Mouse (Mus musculus): ENCODE results near the gene Pde5a. TPM values are rescaled to one million over a fixed set of nuclear protein-coding genes. Genes with fewer than 3 reads are reported as not detected.

The Pde5a gene
- polyA plus RNA-seq, 1 experiment from 2014 or later: 3.5 TPM

DNA sequence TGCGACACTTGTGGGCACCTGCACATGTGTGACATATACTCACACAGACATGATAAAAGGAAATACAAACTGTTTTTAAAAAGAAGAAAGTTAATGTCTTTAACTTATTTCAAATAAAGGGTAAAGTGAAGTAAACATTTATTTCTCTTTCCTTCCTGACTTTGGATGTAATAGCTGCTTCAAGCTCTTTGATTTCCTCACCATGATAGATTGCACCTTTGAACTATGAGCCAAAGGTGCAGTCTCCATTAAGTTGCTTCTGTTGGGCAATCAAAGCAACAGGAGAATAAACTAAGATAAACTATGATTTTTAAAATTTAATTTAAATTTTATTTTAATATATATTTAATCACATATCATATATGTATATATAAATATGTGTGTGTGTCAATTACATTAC is 139.5 kb downstream of the Pde5a start:
- no peak overlapping the region for H3K9ac ChIP-seq (replicated peaks; ENCODE audit: low read length)
- no peak overlapping the region for H3K4me2 ChIP-seq (replicated peaks; ENCODE audit: low read depth, low read length)
- WGBS: 100% methylated on average over 1 of the region's 1 CpGs
- no peak overlapping the region for H3K4me3 ChIP-seq (ENCODE audit: low read length)
- H3K27me3 ChIP-seq (ENCODE audit: insufficient read depth, low read length): no peaks in the 10 kb centered on the region
- no peaks in the 10 kb centered on the region for H3K36me3 ChIP-seq (ENCODE audit: insufficient read depth, low read length)
- H3K4me1 ChIP-seq (ENCODE audit: insufficient read depth, low read length): no peaks in the 10 kb centered on the region
- no peak for ATAC-seq (ENCODE audit: low FRiP score, low TSS enrichment)
- H3K9me3 ChIP-seq (ENCODE audit: low read length): 0 out of 2 replicates have a peak, but pooled peaks cover 2% of the 10 kb centered on the region
- no peak overlapping the region for H3K27ac ChIP-seq (ENCODE audit: low read length)

DNA sequence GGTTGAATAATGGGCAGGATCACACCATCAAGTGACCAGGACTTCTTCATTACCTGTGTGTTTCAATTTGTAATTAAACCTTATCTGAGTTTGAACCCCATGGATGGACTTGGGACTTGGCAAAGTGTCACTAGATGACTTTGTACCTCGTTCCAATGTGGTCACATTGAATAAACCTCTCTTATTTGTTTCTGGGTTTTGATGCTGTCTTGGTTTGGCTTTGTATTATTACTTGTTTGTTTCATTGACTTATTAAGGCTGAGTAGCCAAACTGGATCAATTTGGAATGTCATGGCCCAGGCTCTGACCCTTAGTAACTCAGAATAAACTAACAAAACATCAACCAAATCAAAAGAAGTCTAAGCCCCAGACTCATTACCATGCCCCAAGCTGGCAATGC is 142.8 kb downstream of the Pde5a start:
- Histone ChIP-seq H3K27ac (ENCODE audit: low read length) (no peak overlapping the region), H3K27me3 (ENCODE audit: insufficient read depth, low read length) (no peaks in the 10 kb centered on the region), H3K4me2 (replicated peaks; ENCODE audit: low read depth, low read length) (no peak overlapping the region), H3K36me3 (ENCODE audit: insufficient read depth, low read length) (no peaks in the 10 kb centered on the region), H3K4me1 (ENCODE audit: insufficient read depth, low read length) (no peaks in the 10 kb centered on the region), H3K9me3 (ENCODE audit: low read length) (0 out of 2 replicates have a peak, but pooled peaks cover 2% of the 10 kb centered on the region), H3K4me3 (ENCODE audit: low read length) (no peak overlapping the region), H3K9ac (replicated peaks; ENCODE audit: low read length) (no peak overlapping the region)
- WGBS: 85% methylated on average over 1 of the region's 1 CpGs
- no peak for ATAC-seq (ENCODE audit: low FRiP score, low TSS enrichment)

DNA sequence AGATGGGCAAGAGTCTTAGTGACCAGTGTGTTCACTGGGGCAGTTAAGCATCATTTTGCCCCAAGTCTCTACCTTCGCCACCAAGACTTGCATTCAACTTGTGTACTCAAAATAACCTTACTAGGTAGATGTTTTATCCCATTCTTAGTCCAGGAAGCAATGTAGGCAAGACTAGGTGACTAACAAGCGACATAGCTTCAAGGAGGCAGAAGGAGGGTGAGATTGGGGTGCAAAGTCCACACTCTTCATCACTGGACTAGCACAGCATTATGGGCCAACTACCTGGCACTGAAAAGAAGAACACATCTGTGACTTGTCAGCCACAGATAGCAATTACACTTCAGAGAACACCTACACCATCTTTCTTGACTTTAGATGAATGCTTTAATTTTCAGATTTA is 148.1 kb downstream of the Pde5a start:
- WGBS: 95% methylated on average over 2 of the region's 2 CpGs
- Histone ChIP-seq H3K9me3 (ENCODE audit: low read length) (0 out of 2 replicates have a peak, but pooled peaks cover 2% of the 10 kb centered on the region), H3K27me3 (ENCODE audit: insufficient read depth, low read length) (no peaks in the 10 kb centered on the region), H3K36me3 (ENCODE audit: insufficient read depth, low read length) (no peaks in the 10 kb centered on the region), H3K27ac (ENCODE audit: low read length) (no peak overlapping the region), H3K4me1 (ENCODE audit: insufficient read depth, low read length) (no peaks in the 10 kb centered on the region), H3K4me2 (replicated peaks; ENCODE audit: low read depth, low read length) (no peak overlapping the region), H3K9ac (replicated peaks; ENCODE audit: low read length) (no peak overlapping the region), H3K4me3 (ENCODE audit: low read length) (no peak overlapping the region)
- ATAC-seq (ENCODE audit: low FRiP score, low TSS enrichment): no peak

DNA sequence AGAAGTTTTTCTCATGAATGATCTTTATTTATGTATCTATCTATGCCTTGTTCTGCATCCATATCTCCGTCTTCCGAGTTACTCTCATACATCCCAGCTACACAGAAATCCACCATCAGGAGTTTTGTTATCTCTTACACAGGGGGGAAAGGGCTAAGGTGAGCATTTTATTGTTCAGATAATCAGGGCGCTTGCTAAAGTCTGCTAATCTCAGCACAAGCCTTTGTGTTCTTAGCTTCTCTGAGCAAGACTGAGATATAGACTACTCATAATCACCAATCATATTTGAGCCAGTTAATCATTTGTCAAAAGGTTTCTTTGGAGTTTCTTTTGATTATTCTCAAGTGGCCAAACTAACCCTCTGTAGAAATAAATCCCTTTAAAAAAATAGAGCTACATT is 148.8 kb downstream of the Pde5a start:
- H3K36me3 ChIP-seq (ENCODE audit: insufficient read depth, low read length): no peaks in the 10 kb centered on the region
- no peak overlapping the region for H3K9ac ChIP-seq (replicated peaks; ENCODE audit: low read length)
- no peaks in the 10 kb centered on the region for H3K27me3 ChIP-seq (ENCODE audit: insufficient read depth, low read length)
- no peak overlapping the region for H3K27ac ChIP-seq (ENCODE audit: low read length)
- no peak overlapping the region for H3K4me3 ChIP-seq (ENCODE audit: low read length)
- H3K4me1 ChIP-seq (ENCODE audit: insufficient read depth, low read length): no peaks in the 10 kb centered on the region
- 0 out of 2 replicates have a peak, but pooled peaks cover 2% of the 10 kb centered on the region for H3K9me3 ChIP-seq (ENCODE audit: low read length)
- ATAC-seq (ENCODE audit: low FRiP score, low TSS enrichment): no peak
- 88% methylated on average over 3 of the region's 3 CpGs for WGBS
- no peak overlapping the region for H3K4me2 ChIP-seq (replicated peaks; ENCODE audit: low read depth, low read length)

DNA sequence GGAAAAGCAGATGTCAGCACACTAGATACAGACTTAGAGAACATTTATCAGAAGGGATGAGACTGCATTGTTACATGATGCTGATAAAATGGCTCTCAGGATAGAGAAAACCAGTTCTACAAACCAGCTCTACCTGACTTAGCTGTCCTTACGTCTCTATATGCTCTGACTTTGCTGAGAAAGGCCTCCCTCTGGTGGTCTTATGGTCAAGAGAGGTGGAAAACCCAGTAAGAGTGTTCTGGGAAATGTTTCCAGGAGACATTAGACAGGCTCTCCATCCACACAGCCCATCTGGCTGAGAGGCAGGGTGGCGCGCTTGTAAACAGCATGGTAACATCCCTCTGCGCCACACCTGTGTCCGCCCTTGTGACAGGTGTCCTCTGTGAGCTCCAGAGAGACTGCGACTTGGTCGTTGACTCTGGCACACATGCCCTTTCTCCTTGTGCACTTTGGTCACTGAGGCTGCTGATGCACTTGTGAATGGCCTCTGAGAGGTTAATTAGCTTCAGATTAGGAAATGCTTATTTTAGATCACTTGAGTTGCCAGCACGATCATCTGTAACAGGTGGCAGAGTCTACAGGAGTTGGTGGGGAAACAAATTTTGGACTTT is 150.1 kb downstream of the Pde5a start:
- Histone ChIP-seq H3K27me3 (ENCODE audit: insufficient read depth, low read length) (no peaks in the 10 kb centered on the region), H3K4me1 (ENCODE audit: insufficient read depth, low read length) (no peaks in the 10 kb centered on the region), H3K9me3 (ENCODE audit: low read length) (no peaks in the 10 kb centered on the region), H3K36me3 (ENCODE audit: insufficient read depth, low read length) (no peaks in the 10 kb centered on the region), H3K4me2 (replicated peaks; ENCODE audit: low read depth, low read length) (no peak overlapping the region), H3K4me3 (ENCODE audit: low read length) (no peak overlapping the region), H3K9ac (replicated peaks; ENCODE audit: low read length) (no peak overlapping the region), H3K27ac (ENCODE audit: low read length) (no peak overlapping the region)
- WGBS: 85% methylated on average over 8 of the region's 8 CpGs
- ATAC-seq (ENCODE audit: low FRiP score, low TSS enrichment): no peak

DNA sequence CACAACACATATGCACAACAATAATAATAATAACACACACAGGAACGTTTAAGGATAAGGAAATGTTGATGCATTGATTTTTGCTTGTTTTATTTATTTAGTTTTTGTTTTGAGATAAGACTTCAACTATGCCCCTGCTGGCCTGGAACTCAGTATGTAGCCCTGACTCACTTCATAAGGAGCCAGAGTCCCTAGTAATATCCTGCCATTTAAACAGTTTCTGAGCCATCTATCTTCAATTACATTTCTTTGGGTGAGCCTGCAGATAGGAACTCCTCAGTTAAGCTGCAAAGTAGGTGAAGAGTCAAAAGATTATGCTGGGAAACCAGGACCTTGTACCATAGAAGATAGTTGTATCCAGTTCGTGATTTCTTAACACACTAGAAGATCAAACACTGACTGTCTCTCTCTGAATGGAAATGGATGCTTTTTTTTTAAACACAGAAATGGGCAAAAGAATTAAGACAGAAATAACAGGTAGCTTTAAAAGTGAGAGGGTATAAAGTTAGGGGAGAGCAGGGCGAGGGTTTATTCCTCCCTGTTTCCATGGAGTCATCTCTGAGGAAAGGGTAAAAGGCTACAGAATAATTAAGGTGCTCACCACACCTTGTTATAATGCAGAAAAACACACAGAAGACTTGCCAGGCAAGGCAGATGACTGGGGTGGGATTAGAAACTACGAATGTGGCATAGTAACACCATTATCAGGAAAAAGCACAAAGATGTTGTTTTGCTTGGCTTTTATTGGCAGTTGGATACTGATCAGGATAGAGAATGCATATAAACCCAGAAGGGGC is 159.0 kb downstream of the Pde5a start:
- H3K9ac ChIP-seq (replicated peaks; ENCODE audit: low read length): no peak overlapping the region
- no peaks in the 10 kb centered on the region for H3K4me1 ChIP-seq (ENCODE audit: insufficient read depth, low read length)
- no peak overlapping the region for H3K4me3 ChIP-seq (ENCODE audit: low read length)
- no peaks in the 10 kb centered on the region for H3K36me3 ChIP-seq (ENCODE audit: insufficient read depth, low read length)
- WGBS: 77% methylated on average over 4 of the region's 4 CpGs
- no peak for ATAC-seq (ENCODE audit: low FRiP score, low TSS enrichment)
- no peaks in the 10 kb centered on the region for H3K27me3 ChIP-seq (ENCODE audit: insufficient read depth, low read length)
- H3K9me3 ChIP-seq (ENCODE audit: low read length): no peaks in the 10 kb centered on the region
- no peak overlapping the region for H3K27ac ChIP-seq (ENCODE audit: low read length)
- H3K4me2 ChIP-seq (replicated peaks; ENCODE audit: low read depth, low read length): no peak overlapping the region

DNA sequence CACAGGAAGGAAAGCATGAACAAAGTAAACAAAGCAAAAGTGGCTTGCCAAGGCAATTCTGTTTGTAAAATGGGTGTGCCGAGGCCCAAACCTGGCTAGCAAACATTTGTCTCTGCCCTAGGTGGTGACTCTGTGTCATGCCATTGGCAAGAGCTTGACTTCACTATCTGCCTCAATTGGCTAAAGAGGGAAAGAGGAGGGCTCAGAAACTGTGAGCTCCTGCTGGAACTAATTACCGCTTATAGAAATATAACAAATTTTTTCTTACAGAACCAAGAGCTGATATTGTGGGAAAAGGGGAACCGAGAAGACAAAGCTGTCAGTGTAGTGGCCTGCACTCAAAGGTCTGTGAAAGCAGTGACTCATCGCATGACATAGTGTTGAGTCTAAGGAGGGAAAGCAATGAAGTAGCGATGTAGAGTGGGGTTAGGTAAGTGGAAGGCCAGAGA is 159.6 kb downstream of the Pde5a start:
- Histone ChIP-seq H3K36me3 (ENCODE audit: insufficient read depth, low read length) (no peaks in the 10 kb centered on the region), H3K9me3 (ENCODE audit: low read length) (no peaks in the 10 kb centered on the region), H3K9ac (replicated peaks; ENCODE audit: low read length) (no peak overlapping the region), H3K27ac (ENCODE audit: low read length) (no peak overlapping the region), H3K4me3 (ENCODE audit: low read length) (no peak overlapping the region), H3K4me2 (replicated peaks; ENCODE audit: low read depth, low read length) (no peak overlapping the region), H3K27me3 (ENCODE audit: insufficient read depth, low read length) (no peaks in the 10 kb centered on the region), H3K4me1 (ENCODE audit: insufficient read depth, low read length) (no peaks in the 10 kb centered on the region)
- no peak for ATAC-seq (ENCODE audit: low FRiP score, low TSS enrichment)
- WGBS: 80% methylated on average over 5 of the region's 5 CpGs

DNA sequence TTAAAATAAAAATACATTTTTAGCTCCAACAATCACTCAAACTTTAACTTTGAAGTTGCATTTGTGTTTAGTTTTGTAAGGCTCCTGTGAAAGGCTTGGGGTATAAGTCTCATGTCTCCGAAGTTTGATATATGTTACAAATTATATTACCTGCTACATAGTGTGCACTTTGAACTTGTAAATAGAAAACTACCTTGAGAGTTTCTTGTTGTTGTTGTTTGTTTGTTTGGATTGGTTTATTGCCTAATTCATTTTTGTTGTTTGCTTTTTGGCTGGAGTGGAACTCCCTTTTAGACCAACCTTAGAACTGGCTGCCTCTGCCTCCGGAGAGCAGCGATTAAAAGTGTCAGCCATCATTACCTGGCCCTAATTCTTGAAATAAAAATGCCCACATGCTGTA is 166.0 kb downstream of the Pde5a start, which contains the start of gene Fabp2:
Fabp2 (plus strand) TSS at position 301 of the 400 bp plus-strand sequence.
- Histone ChIP-seq H3K4me1 (ENCODE audit: insufficient read depth, low read length) (no peaks in the 10 kb centered on the region), H3K4me3 (ENCODE audit: low read length) (no peak within 1 kb of the TSS), H3K9ac (replicated peaks; ENCODE audit: low read length) (no peak within 1 kb of the TSS), H3K27ac (ENCODE audit: low read length) (no peak within 1 kb of the TSS), H3K36me3 (ENCODE audit: insufficient read depth, low read length) (no peaks in the 10 kb centered on the region), H3K27me3 (ENCODE audit: insufficient read depth, low read length) (no peaks in the 10 kb centered on the region), H3K4me2 (replicated peaks; ENCODE audit: low read depth, low read length) (no peak within 1 kb of the TSS), H3K9me3 (ENCODE audit: low read length) (no peaks in the 10 kb centered on the region)
- WGBS: 87% methylated on average over 3 of the region's 3 CpGs
- ATAC-seq (ENCODE audit: low FRiP score, low TSS enrichment): no peak

DNA sequence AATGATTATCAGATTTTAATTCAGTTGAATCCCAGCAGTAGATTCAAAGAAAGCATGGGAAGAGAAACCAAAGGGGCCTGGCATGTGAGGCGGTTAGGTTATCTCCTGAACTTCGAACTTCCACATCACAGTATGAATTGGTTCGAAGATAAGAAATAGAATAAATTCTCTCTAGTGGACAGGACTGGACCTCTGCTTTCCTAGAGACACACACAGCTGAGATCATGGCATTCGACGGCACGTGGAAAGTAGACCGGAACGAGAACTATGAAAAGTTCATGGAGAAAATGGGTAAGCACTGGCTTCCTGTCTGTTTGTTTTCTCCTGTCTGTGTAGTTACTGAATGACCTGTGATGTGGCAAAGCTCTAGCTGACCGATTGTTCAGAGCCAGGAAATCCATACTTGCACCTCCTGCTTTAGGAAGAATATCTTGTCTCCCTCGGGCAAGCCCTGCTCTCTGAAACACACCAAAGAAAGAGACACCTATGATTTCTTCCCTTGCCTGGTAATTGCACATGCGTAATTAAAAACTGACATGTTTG is 166.5 kb downstream of the Pde5a start:
- no peak overlapping the region for H3K4me3 ChIP-seq (ENCODE audit: low read length)
- H3K36me3 ChIP-seq (ENCODE audit: insufficient read depth, low read length): no peaks in the 10 kb centered on the region
- H3K27me3 ChIP-seq (ENCODE audit: insufficient read depth, low read length): no peaks in the 10 kb centered on the region
- H3K4me1 ChIP-seq (ENCODE audit: insufficient read depth, low read length): no peaks in the 10 kb centered on the region
- H3K9ac ChIP-seq (replicated peaks; ENCODE audit: low read length): no peak overlapping the region
- no peak for ATAC-seq (ENCODE audit: low FRiP score, low TSS enrichment)
- no peak overlapping the region for H3K4me2 ChIP-seq (replicated peaks; ENCODE audit: low read depth, low read length)
- 82% methylated on average over 11 of the region's 11 CpGs for WGBS
- no peaks in the 10 kb centered on the region for H3K9me3 ChIP-seq (ENCODE audit: low read length)
- H3K27ac ChIP-seq (ENCODE audit: low read length): no peak overlapping the region

DNA sequence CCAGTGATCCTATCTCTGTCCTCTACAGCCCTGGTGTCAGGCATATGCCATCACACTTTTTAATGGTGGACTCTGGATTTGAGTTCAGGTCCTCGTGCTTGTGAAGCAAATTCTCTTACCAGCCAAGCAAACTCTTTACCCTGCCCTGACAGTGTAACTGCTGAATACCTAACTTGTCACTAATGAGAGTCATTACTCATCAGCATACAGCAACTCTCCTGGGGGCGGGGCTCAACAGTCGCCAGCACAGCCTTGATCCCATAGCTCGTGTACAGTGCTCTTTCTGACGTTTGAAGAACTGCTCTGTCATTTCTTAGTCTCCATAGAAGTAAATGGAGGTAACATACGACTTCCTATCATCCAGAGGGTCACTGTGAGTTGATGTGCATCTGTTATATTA is 169.5 kb downstream of the Pde5a start:
- Histone ChIP-seq H3K36me3 (ENCODE audit: insufficient read depth, low read length) (no peaks in the 10 kb centered on the region), H3K9me3 (ENCODE audit: low read length) (no peaks in the 10 kb centered on the region), H3K9ac (replicated peaks; ENCODE audit: low read length) (no peak overlapping the region), H3K4me1 (ENCODE audit: insufficient read depth, low read length) (no peaks in the 10 kb centered on the region), H3K4me2 (replicated peaks; ENCODE audit: low read depth, low read length) (no peak overlapping the region), H3K27me3 (ENCODE audit: insufficient read depth, low read length) (no peaks in the 10 kb centered on the region), H3K27ac (ENCODE audit: low read length) (no peak overlapping the region), H3K4me3 (ENCODE audit: low read length) (no peak overlapping the region)
- ATAC-seq (ENCODE audit: low FRiP score, low TSS enrichment): no peak
- 58% methylated on average over 6 of the region's 6 CpGs for WGBS
